Mouse (Mus musculus) C2C12 (cell line): ENCODE measurements around the gene Oxct2b.

ENCODE experiments used
- CTCF ChIP-seq: IDR thresholded peaks from one replicate; pipeline ENCODE4 v1.5.1; 2011; ENCODE audit not compliant: control insufficient read depth, insufficient read depth, insufficient read length
- MYOD1 ChIP-seq: IDR thresholded peaks from one replicate; pipeline ENCODE4 v1.6.1; 2011; ENCODE audit warnings: low read depth; ENCODE audit not compliant: control insufficient read depth, insufficient read length
- USF1 ChIP-seq: IDR thresholded peaks from one replicate; pipeline ENCODE4 v1.6.1; 2011; ENCODE audit warnings: low read depth, mild to moderate bottlenecking, control low read depth, moderate library complexity

- TF ChIP-seq USF1 (no peak), CTCF (no peak), MYOD1 (no peak)
Measured at GRCm38 (mm10) chr4:123083323-123083902, 32.7 kb upstream of the Oxct2b start.
